Mouse (Mus musculus) MEL (cell line): ENCODE data around the gene Fxn.

Experiments used
- CTCF ChIP-seq, 3 experiments: IDR thresholded peaks in 2 of 3; conservative IDR thresholded peaks in 1 of 3; 2 replicates each; pipeline ENCODE4 v1.5.1; 2011 to 2012; ENCODE audit warnings: low read length in 3 of 3, low read depth in 2 of 3, mild to moderate bottlenecking in 2 of 3, improper control_type of control experiment in 1 of 3, inconsistent platforms in 1 of 3, mixed read lengths in 1 of 3, moderate library complexity in 1 of 3; ENCODE audit not compliant: control insufficient read depth in 1 of 3, insufficient read depth in 1 of 3, poor library complexity in 1 of 3, severe bottlenecking in 1 of 3
- RCOR1 ChIP-seq: IDR thresholded peaks from 2 replicates; pipeline ENCODE4 v1.6.1; 2012; ENCODE audit warnings: low read depth, mild to moderate bottlenecking, inconsistent platforms, low read length, improper control_type of control experiment

GRCm38 (mm10) chr19:24317038-24317591, 36.7 kb upstream of the Fxn start:
- TF ChIP-seq CTCF (IDR thresholded peaks at IDR 0.05 in 2 of 3, conservative IDR thresholded peaks at IDR 0.05 in 1 of 3; ENCODE audit: control insufficient read depth in 1 of 3, insufficient read depth in 1 of 3, low read depth in 2 of 3, low read length in 3 of 3, poor library complexity in 1 of 3, severe bottlenecking in 1 of 3) (no peak), RCOR1 (no peak)
